Mouse (Mus musculus) brown adipose tissue, adult 24 weeks (tissue): ENCODE data around the gene Pten. TPM values are rescaled to one million over a fixed set of nuclear protein-coding genes. Genes with fewer than 3 reads are reported as not detected.

Source experiments
- H3K27ac ChIP-seq: fragments of 200-500 bp; replicated peaks from 2 replicates; pipeline ENCODE4 v1.5.1; 2012; ENCODE audit warnings: low read depth, mild to moderate bottlenecking, low read length
- H3K4me1 ChIP-seq: fragments of 200-500 bp; 2 replicates; pipeline ENCODE4 v1.6.1; 2012; ENCODE audit warnings: low read length, mixed read lengths; ENCODE audit not compliant: control insufficient read depth, insufficient read depth, insufficient read length
- H3K4me3 ChIP-seq: fragments of 200-500 bp; 2 replicates; pipeline ENCODE4 v1.5.1; 2012; ENCODE audit warnings: low read depth, mild to moderate bottlenecking, low read length, moderate library complexity; ENCODE audit not compliant: insufficient read depth
- polyA plus RNA-seq: library from polyadenylated mRNA; stranded (reverse); fragments of >200 nt; gene quantifications from 2 replicates; pipeline ENCODE4 v1.2.4, GENCODE M21; 2012; ENCODE audit not compliant: missing spikeins, insufficient read depth, insufficient read length

Gene Pten
- 44.8 and 50.0 TPM in 2 replicates for polyA plus RNA-seq

DNA sequence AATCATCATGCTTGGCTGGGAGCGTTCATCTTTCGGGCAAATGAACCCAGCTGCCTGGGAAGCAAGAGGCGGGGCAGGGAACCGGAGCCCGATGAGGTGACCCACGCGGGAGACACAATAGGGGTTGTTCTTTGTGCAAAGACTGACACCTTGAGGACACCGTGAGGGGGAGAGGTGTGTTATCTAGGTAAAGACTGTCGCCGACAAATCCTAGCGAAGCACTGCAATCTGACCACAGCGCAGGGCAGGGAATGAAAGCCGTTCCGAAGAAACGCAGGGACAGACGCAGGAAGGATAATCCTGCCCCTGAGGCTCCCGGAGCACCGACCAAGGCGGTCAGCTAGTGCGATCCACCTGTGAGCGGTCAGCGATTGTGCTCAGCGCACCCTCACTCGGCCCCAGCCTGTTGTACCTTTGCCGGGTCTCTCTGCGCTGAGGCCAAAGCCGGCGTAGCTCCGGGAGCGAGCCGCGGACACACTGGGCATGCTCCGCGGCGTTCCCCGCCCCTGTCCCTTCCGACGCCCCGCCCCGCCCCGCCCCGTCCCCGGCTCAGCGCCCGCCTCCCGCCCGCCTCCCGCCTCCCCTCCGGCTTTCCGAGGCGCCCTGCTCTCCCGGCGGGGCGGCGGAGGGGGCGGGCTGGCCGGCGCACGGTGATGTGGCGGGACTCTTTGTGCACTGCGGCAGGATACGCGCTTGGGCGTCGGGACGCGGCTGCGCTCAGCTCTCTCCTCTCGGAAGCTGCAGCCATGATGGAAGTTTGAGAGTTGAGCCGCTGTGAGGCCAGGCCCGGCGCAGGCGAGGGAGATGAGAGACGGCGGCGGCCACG, at the start of gene Pten:
TSS of gene Pten (plus strand) at position 598 of the 826 bp plus-strand sequence.
- Histone ChIP-seq H3K4me3 (peak within 1 kb of the TSS; percentile 98), H3K27ac (peak within 1 kb of the TSS; percentile 92), H3K4me1 (no peaks in the 10 kb centered on the region; the same call in 1 of the 2 replicates)

DNA sequence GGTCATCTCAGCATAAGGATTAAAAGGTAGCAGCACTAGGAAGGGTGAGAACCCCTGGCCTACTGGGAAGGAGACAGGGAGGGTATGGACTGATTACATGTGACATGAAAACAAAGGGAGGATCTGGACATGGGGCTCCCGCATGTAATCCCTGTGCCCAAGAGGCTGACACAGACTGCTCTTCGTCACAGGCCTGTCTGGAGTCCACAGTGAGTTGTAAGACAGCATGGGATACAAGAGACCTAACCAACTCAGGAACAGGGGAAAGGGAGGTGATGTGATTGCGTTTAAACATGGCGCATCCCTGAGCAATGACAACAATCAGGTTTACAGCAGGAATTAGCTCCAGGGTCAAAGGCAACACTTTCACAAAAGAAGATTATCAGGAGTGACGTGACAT, 48.3 kb upstream of the Pten start:
- Histone ChIP-seq H3K27ac (no peak overlapping the region), H3K4me1 (no peaks in the 10 kb centered on the region; the same call in 1 of the 2 replicates), H3K4me3 (no peak overlapping the region)

DNA sequence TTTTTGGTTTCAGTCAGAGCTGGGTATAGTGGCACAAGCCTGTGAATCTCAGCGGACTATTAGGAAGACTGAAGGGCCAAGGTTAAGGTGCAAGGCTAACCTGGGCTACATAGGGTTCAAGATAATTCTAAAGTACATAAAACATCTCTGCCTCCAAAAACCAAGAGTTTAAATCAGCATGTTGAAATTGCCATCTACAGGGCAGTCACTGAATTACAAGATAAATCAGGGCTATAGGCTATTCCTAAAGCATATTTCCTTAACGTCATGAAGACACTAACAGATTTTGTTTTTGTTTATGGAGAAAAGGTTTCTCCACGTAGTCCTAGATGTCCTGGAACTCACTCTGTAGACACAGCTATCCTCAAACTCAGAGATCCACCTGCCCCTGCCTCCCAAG, 47.0 kb upstream of the Pten start:
- Histone ChIP-seq H3K4me1 (no peaks in the 10 kb centered on the region; the same call in 1 of the 2 replicates), H3K4me3 (no peak overlapping the region), H3K27ac (no peak overlapping the region)

DNA sequence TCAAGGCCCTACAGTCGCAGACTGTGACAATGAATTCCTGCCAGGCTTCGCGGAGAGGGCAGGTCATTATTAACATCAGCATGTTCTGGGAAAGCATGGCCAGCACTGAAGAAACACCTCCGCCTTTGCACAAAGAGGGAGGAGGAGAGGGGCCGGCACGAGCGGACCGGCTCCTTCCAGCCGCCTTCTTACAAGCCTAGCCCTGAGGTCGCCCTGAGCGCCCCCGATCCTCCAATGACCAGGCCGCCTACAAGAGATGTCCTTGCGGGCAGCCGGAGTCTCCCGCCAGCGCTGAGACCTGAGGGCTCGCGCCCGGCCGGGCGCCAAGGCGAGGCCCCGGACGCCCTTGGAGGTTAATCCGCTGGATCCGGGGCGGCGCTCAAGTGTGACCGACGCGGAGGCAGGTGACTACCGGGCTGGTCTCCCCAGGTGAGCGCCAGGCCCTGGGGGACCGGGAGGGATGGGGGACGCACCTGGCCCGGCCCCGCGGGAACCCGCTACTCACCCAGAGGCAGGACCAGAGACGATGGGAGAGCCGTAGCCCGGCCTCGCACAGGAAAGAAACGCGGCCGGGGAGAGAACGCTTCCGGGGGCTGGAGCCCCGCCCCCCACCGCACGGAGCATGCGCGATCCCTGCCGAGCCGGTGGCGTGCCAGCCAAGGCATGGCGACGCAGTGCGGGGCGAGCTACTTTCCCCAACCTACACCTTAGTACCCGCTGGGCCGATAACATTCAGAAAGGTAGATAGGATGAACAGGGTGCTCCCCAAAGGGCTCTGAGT, 45.3 kb upstream of the Pten start:
- no peaks in the 10 kb centered on the region; the same call in 1 of the 2 replicates for H3K4me1 ChIP-seq
- peak overlapping the region; percentile 79 for H3K27ac ChIP-seq
- peak overlapping the region; percentile 87 for H3K4me3 ChIP-seq

DNA sequence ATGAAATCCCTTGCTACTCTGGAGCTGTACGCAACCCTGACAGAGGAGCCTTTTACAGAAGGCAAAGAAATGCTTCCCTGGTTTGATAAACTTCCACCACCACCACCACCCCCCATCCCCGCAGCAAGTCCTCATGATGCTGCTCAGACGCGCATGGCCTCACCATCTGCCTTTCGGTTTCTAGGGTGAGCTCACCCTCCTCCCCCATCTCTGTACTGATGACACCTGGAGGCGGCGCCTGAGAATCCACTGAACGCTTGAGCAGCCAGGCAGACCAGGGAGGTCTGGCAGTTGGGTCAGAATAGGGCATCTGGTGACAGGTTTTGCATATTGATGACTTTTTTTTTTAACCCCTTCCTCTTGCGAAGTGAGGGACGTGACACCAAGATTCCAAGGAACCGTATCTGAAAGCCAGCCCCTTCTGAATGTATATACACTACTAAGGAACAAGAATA, 44.7 kb upstream of the Pten start:
- Histone ChIP-seq H3K27ac (peak overlapping the region; percentile 51), H3K4me3 (peak overlapping the region; percentile 87), H3K4me1 (no peaks in the 10 kb centered on the region; the same call in 1 of the 2 replicates)

DNA sequence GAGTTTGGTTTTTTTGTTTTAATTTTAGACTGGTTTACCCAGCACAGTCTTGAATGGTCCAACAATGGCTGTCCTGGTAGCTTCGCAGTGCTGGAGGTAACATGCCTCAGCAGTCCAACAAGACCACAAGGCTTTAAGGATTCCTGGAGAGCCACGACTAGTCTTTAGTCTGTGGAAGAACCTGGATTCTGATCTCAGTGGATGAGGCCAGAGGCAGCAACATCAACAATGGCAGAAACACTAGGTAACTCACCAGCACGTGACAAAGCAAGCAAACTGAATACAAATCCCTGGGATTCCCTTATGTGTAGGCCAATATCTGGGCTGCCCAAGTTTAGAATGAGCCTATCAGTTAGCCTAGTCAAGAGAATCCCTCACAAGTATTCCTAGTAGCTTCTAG, 43.8 kb upstream of the Pten start:
- Histone ChIP-seq H3K4me3 (no peak overlapping the region), H3K27ac (no peak overlapping the region), H3K4me1 (no peaks in the 10 kb centered on the region; the same call in 1 of the 2 replicates)

DNA sequence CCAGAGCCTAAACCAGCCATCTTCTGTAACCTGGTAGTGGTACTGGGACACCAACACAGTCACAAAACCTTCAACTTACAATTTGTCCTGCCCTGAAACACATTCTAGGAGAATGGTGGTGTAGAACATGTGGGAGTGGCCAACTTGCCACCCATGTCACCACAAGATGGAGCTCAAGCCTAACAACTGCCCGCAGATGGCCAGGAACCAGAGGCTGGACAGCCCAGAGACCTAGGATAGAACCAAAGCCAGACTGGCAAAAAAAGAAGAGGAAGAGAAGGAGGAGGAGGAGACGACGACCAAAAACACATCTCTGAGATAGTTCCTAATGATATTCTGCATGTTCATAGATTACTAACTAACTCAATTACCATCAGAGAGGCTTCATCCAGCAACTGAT, 42.1 kb upstream of the Pten start:
- Histone ChIP-seq H3K27ac (no peak overlapping the region), H3K4me1 (no peaks in the 10 kb centered on the region; the same call in 1 of the 2 replicates), H3K4me3 (no peak overlapping the region)

DNA sequence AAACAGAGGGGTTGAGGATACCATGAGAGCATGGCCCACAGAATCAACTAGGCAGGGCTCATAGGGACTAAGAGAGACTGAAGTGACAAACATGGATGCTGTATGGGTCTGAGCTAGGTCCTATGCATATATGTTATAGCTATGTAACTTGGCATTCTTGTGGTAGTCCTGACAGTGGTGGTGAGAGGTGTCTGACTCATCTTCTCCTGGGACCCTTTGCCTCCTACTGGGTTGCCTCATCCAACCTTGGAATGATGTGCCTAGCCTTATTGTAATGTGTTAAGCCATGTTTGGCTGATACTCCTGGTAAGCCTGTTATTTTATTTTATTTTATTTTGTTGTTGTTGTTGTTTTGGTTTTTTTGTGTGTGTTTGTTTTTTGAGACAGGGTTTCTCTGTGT, 41.6 kb upstream of the Pten start:
- no peak overlapping the region for H3K27ac ChIP-seq
- no peak overlapping the region for H3K4me3 ChIP-seq
- H3K4me1 ChIP-seq: no peaks in the 10 kb centered on the region; the same call in 1 of the 2 replicates

DNA sequence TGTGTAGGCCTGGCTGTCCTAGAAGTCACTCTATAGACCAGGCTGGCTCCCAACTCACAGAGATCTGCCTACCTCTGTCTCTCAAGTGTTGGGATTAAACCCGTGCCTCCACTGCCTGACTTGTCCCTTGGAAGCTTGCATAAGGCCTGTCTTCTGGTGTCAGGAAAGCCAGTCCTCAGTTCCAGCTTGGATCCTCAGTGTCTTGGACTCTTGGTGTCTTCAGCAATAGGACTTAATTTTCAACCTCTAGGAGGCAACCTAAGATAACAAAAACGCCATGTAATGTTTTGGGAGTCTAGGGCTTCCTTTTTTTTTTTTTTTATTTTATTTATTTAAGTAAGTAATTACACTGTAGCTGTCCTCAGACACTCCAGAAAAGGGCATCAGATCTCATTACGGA, 39.7 kb upstream of the Pten start:
- Histone ChIP-seq H3K4me1 (no peaks in the 10 kb centered on the region), H3K27ac (no peak overlapping the region), H3K4me3 (no peak overlapping the region)

DNA sequence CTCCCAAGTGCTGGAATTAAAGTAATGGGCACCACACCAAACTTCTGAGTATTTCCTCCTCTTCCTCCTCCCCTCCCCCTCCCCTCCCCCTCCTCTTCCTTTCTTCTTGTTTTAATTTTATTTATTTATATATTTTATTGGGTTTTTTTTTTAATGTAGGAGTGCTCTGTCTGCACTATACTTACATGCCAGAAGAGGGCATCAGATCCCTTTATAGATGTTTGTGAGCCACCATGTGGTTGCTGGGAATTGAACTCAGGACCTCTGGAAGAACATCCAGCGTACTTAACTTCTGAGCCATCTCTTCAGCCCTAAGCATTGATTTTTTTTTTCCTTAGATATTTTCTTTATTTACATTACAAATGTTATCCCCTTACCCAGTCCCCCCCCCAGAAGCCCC, 37.0 kb upstream of the Pten start:
- no peak overlapping the region for H3K27ac ChIP-seq
- H3K4me1 ChIP-seq: no peaks in the 10 kb centered on the region
- no peak overlapping the region for H3K4me3 ChIP-seq

DNA sequence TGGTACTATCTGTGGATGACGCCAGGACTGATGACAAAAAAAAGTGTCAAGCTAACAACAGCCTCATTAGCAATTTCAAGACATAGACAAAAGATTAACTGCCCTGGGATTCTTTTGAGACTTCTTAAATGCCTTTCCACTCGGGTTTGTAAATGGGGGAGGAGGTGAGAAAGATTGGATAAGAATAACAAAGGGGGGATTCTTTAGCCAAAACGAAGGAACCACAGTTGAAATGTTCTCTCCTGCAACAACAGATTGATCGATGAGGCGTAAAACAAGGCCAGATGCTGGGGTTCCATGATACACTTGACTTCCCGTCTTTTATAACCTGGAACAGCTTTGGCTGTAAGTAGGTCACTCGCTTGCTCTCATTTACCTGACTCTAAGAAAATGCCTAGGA, 33.5 kb upstream of the Pten start:
- Histone ChIP-seq H3K4me3 (no peak overlapping the region), H3K4me1 (no peaks in the 10 kb centered on the region), H3K27ac (no peak overlapping the region)

DNA sequence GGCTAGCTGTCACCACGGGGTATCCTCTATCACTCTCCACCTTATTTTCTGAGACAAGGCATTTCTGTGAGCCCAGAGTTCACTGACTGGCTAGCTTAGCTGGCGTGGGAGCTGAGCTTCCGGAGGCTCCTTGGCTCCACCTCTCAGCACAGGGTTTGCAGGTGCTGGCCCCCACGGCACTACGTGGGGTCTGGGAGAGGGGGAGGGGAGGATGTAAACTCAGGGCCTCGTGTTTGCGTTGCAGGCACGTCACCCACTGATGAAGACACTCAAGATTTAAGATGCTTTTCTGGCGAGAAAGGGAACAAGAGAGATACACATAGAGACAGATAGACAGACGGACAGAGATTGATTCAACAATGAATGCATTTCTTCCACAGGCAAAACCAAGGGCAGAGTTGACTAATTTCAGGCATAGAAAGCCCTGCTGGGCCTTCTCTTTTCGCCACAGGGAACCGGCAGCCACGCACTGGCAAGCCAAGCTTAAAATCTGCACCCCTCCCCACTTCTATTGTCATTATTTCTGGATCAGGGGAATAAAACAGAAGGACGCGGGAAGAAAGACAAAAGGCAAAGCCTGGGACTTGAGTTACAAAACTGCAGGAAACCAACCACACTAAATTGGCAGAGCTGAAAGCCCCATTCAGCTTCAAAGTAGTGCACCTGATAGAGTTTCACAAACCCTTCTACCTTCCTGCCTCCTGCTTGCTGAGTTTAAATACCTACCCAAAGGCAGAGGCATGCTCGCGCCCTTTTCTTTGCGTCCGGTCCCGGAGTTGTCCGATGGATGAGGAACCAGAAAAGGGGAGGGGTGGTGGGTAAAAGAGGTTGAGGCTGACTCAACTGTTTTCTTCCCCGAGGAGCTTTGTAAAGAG, 30.6 kb upstream of the Pten start:
- Histone ChIP-seq H3K4me3 (no peak overlapping the region), H3K4me1 (no peaks in the 10 kb centered on the region), H3K27ac (no peak overlapping the region)

DNA sequence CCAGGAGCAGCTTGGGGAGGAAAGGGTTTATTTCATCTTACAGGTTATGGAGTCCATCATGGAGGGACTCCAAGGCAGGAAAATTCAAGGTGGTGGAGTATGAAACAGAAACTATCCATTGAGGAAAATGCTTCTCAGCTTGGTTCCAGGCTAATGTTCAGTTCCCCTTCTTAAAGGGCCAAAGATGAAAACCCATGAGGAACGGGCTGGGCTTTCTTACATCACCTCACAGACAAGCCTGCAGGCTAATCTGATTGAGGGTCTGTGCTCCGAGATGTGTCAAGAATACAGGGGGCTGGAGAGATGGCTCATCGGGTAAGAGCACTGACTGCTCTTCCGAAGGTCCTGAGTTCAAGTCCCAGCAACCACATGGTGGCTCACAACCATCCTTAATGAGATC, 27.5 kb upstream of the Pten start:
- Histone ChIP-seq H3K4me3 (no peak overlapping the region), H3K27ac (no peak overlapping the region), H3K4me1 (no peaks in the 10 kb centered on the region)

DNA sequence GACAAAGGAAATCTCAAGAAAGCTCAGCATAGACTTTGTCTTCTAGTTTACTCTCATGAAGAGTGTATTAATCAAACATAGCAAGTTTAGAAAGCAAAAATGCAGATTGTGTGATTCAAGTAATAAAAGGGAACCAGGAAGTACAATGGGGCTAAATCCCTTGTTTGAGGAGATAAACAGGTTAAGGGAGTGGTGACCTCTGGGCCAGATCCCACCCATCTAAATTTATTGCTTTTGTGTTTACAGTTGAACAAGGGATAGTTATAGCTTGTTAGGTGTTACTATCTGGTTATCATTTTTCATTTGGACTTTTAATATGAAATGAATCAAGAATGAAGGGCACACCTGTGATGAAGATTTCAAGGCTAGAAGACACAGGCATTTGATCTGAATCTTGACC, 24.4 kb upstream of the Pten start:
- Histone ChIP-seq H3K4me1 (peaks cover 3% of the 10 kb centered on the region; the same call in 1 of the 2 replicates), H3K4me3 (no peak overlapping the region), H3K27ac (no peak overlapping the region)
